Mouse (Mus musculus) ES-E14 (cell line): Measurements from ENCODE around the gene Ccm2. TPM values are rescaled to one million over a fixed set of nuclear protein-coding genes. Genes with fewer than 3 reads are reported as not detected.

Experiments
- DNase-seq: peaks from one replicate; pipeline ENCODE4 v3.0.0-alpha.2; 2013; ENCODE audit warnings: low read depth, low spot score
- H3K27ac ChIP-seq: 2 replicates; pipeline ENCODE4 v1.5.1; 2012; ENCODE audit warnings: low read depth, mild to moderate bottlenecking, low read length, moderate library complexity, mixed read lengths; ENCODE audit not compliant: poor library complexity, insufficient read depth, severe bottlenecking
- H3K36me3 ChIP-seq: 2 replicates; pipeline ENCODE4 v1.6.1; 2012; ENCODE audit warnings: mild to moderate bottlenecking, low read length, moderate library complexity, mixed read lengths; ENCODE audit not compliant: control insufficient read depth, poor library complexity, insufficient read depth, severe bottlenecking
- H3K4me1 ChIP-seq, 2 experiments: fragments of 150-350 bp in 1 of 2; sonication (generic) in 1 of 2; 2 replicates each; pipeline ENCODE4 v1.6.1; 2012; ENCODE audit warnings: low read length in 2 of 2, mild to moderate bottlenecking in 1 of 2, mixed read lengths in 1 of 2; ENCODE audit not compliant: control insufficient read depth in 2 of 2, insufficient read depth in 2 of 2, poor library complexity in 1 of 2
- H3K4me3 ChIP-seq, 2 experiments: fragments of 150-350 bp in 1 of 2; sonication (generic) in 1 of 2; 2 replicates each; pipeline ENCODE4 v1.5.1; 2012; ENCODE audit warnings: low read length in 2 of 2, low read depth in 1 of 2, mild to moderate bottlenecking in 1 of 2, mixed read lengths in 1 of 2; ENCODE audit not compliant: insufficient read depth in 1 of 2, poor library complexity in 1 of 2, severe bottlenecking in 1 of 2
- H3K9ac ChIP-seq: 2 replicates; pipeline ENCODE4 v1.6.1; 2012; ENCODE audit warnings: low read depth, mild to moderate bottlenecking, low read length, mixed read lengths; ENCODE audit not compliant: poor library complexity, insufficient read depth, severe bottlenecking
- H3K9me3 ChIP-seq: fragments of 150-350 bp; sonication (generic); 2 replicates; pipeline ENCODE4 v1.6.1; 2012; ENCODE audit warnings: low read depth, mild to moderate bottlenecking, low read length; ENCODE audit not compliant: control insufficient read depth, insufficient read depth
- CHD2 ChIP-seq: IDR thresholded peaks from 2 replicates; pipeline ENCODE4 v1.6.1; 2014; ENCODE audit warnings: mild to moderate bottlenecking, low read depth, low read length, inconsistent platforms
- HCFC1 ChIP-seq: IDR thresholded peaks from 2 replicates; pipeline ENCODE4 v1.6.1; 2012; ENCODE audit warnings: low read length, inconsistent platforms, borderline replicate concordance; ENCODE audit not compliant: insufficient read depth
- MAFK ChIP-seq: IDR thresholded peaks from 2 replicates; pipeline ENCODE4 v1.6.1; 2014; ENCODE audit warnings: mild to moderate bottlenecking, low read depth, low read length, inconsistent platforms; ENCODE audit not compliant: insufficient read depth
- ZC3H11A ChIP-seq: IDR thresholded peaks from 2 replicates; pipeline ENCODE4 v1.6.1; 2012; ENCODE audit warnings: low read depth, mild to moderate bottlenecking, inconsistent platforms, low read length, borderline replicate concordance
- ZNF384 ChIP-seq: IDR thresholded peaks from 2 replicates; pipeline ENCODE4 v1.6.1; 2012; ENCODE audit warnings: low read depth, low read length, inconsistent platforms
- in situ Hi-C, 2 experiments: fragments of 600-800 bp; cut with MboI; formaldehyde crosslinking; loops; one replicate each; pipeline ENCODE4 v1.15.1; 2025; ENCODE audit warnings: low sequenced_read_pairs in 2 of 2, inconsistent platforms in 1 of 2; ENCODE audit not compliant: unreplicated experiment in 2 of 2
- total RNA-seq: library from RNA; depleted of rRNA; stranded (reverse); fragments of 300-350 nt; gene quantifications from 2 replicates; pipeline ENCODE4 v1.2.3, GENCODE M21; 2012

Ccm2 gene
- total RNA-seq, 1 experiment, result 36.7 TPM

DNA sequence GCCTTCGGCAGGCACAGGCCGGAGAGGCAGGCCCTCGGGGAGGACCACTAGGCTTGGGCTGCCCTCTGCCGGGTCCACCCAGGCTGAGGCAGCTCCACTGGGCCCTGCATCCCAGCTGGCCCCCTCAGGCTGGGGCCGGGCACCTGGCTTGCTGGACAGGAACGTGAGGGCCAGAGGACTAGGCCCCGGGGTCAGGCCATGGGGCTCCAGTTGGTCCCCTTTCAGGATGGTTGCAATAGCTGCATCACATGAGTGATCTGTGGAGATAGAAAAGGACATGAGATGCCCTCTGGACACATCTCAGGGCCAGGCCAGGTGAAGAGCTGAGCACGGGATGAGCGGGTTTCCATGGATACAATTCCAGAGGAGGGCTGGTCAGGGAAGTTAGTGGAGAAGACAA lies 56.0 kb downstream of the Ccm2 start:
- Histone ChIP-seq H3K4me1 (peaks cover 2 to 13% of the 10 kb centered on the region in 2 experiments; a peak in 3 of 4 replicates), H3K4me3 (no peak overlapping the region), H3K36me3 (peaks cover 1% of the 10 kb centered on the region; the same call in 1 of the 2 replicates), H3K27ac (no peak overlapping the region), H3K9ac (no peak overlapping the region), H3K9me3 (no peaks in the 10 kb centered on the region)
- TF ChIP-seq CHD2 (no peak), MAFK (no peak), HCFC1 (no peak), ZNF384 (no peak), ZC3H11A (no peak)
- in situ Hi-C loops, result no loop called here
- DNase-seq, result no peak

DNA sequence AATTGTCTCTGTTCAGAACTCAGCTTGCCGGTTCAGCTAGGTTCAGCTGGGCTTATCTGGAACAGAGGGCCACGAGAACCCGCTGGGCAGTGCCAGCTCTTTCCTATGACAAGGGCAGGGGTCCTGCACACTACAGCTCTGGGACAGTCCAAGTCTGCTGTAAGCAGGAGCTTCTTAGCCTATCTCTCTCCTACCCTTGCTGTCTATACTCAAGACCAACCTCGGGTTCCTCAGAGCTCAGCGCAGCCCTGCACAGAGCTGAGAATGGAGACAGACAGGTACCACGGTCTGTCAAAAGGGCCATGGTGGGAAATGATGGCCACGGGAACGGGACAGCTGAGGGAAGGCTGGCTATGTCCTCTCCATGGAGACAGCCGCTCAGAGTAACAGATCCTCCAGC lies 56.5 kb downstream of the Ccm2 start:
- in situ Hi-C loops, result no loop called here
- Histone ChIP-seq H3K9ac (no peak overlapping the region), H3K4me3 (no peak overlapping the region), H3K36me3 (no peaks in the 10 kb centered on the region), H3K9me3 (no peaks in the 10 kb centered on the region), H3K27ac (no peak overlapping the region), H3K4me1 (peaks cover 2 to 11% of the 10 kb centered on the region in 2 experiments; a peak in 3 of 4 replicates)
- TF ChIP-seq CHD2, result no peak
- no peak for TF ChIP-seq MAFK
- TF ChIP-seq ZC3H11A, result no peak
- TF ChIP-seq HCFC1, result no peak
- no peak for TF ChIP-seq ZNF384
- no peak for DNase-seq

DNA sequence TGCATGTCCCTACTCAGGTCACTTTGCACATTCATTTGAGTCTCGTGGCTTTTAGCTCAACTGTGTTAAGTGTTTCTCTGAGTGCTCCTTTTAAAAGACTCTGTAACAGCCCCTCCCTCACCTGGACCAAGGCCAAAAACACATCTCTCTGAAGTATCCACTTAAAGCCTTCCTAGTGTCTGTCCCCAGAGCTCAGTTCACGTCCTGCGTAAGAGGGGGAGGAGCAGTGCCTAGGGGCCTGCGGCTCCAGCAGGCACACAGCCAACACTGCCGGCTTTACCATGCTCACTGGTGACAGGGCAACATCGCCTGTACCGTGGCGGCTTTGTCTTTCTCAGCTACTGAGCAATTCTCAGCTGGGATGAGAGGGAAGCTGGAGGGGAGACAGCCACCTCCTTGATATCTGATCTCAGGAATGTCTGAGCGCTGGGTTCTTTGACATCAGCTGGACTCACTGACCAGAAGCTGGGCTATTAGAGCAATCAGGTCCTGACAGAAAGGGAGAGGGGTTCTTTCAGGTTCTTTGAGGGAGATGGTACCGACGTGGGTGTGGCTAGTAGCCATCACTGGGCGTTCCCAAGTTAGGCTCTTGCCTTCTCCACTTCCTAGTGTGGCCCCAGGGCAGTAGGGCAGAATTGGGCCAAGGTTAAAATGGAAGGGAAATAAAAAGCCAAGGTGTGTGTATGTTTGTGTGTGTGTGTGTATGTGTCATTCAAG lies 57.4 kb downstream of the Ccm2 start:
- Histone ChIP-seq H3K9me3 (no peaks in the 10 kb centered on the region), H3K4me1 (peaks cover 0 to 4% of the 10 kb centered on the region in 2 experiments; a peak in 1 of 4 replicates), H3K4me3 (no peak overlapping the region), H3K36me3 (no peaks in the 10 kb centered on the region), H3K9ac (no peak overlapping the region), H3K27ac (no peak overlapping the region)
- in situ Hi-C loops, result no loop called here
- TF ChIP-seq HCFC1, result no peak
- no peak for TF ChIP-seq MAFK
- no peak for TF ChIP-seq CHD2
- TF ChIP-seq ZC3H11A, result no peak
- no peak for TF ChIP-seq ZNF384
- no peak for DNase-seq

DNA sequence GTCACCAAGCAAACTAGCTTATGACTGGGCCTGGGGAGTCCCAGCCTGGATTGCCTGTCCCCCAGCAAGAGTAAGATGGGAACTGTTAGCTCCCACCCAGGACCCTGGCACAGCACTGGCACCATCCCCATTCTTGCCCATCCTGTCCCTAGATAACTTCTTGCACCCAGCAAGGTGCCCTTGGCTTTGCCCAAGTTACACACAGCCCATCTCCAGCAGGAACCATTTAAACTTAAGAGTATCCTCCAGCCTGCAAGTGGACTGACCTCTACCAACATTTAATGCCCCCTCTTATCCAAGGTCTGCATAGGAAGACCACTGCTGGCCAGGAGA lies 57.9 kb downstream of the Ccm2 start:
- Histone ChIP-seq H3K27ac (no peak overlapping the region), H3K9ac (no peak overlapping the region), H3K9me3 (no peaks in the 10 kb centered on the region), H3K4me1 (no peaks in the 10 kb centered on the region; a peak in 1 of 4 replicates), H3K4me3 (no peak overlapping the region), H3K36me3 (no peaks in the 10 kb centered on the region)
- TF ChIP-seq ZNF384 (no peak), MAFK (no peak), ZC3H11A (no peak), CHD2 (no peak), HCFC1 (no peak)
- DNase-seq, result no peak
- in situ Hi-C loops, result no loop called here

DNA sequence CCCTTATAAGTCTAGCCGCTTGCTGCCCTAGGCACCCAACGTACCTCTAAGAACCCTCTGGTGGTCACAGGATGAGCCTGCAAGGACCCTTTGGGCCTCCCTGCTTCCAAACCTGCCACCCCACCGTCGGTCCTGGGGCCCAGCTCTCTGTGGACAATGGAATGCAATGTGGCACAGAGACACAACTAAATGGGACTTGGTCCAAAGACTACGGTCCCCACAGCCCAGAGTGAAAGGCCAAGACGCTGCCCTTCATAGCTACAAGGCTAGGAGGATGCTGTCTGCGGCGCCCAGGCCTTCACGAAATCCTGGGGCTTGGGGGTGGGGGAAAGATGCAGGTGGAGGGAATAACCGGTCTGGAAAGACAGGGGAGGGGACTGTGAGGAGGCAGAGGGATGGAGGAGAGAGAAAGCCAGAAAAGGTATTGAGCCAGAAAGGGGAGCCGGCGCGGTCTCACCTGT lies 58.4 kb downstream of the Ccm2 start:
- H3K4me1 ChIP-seq, result no peaks in the 10 kb centered on the region
- H3K27ac ChIP-seq, result no peak overlapping the region
- DNase-seq, result no peak
- H3K36me3 ChIP-seq, result no peaks in the 10 kb centered on the region
- in situ Hi-C loops, result no loop called here
- H3K4me3 ChIP-seq, result peak overlapping the region; percentile 42 to 47; a peak in 3 of 4 replicates
- no peak for TF ChIP-seq HCFC1
- no peak for TF ChIP-seq ZNF384
- TF ChIP-seq MAFK, result no peak
- TF ChIP-seq ZC3H11A, result no peak
- TF ChIP-seq CHD2, result no peak
- H3K9ac ChIP-seq, result no peak overlapping the region
- H3K9me3 ChIP-seq, result no peaks in the 10 kb centered on the region
